Mouse (Mus musculus) midbrain, embryonic 11.5 days (tissue): ENCODE measurements around the gene Slc4a4. TPM values are rescaled to one million over a fixed set of nuclear protein-coding genes. Genes with fewer than 3 reads are reported as not detected.
A peak's percentile ranks its signal among the peaks of the same experiment; 100 is the strongest.

Experiments used
- ATAC-seq: fragments of 200-750 bp; cut with Nextera tagmentation; 2 replicates; pipeline ENCODE4 v1.8.0; 2017; ENCODE audit warnings: moderate TSS enrichment, moderate library complexity; ENCODE audit not compliant: low FRiP score
- DNase-seq: peaks from one replicate; pipeline ENCODE4 v3.0.0; 2015; ENCODE audit warnings: low spot score; ENCODE audit errors: missing footprints
- H3K27ac ChIP-seq: fragments of 300-500 bp; sonication (generic); 2 replicates; pipeline ENCODE4 v1.5.1; 2014; ENCODE audit warnings: low read depth, low read length
- H3K27me3 ChIP-seq: fragments of 300-500 bp; sonication (generic); 2 replicates; pipeline ENCODE4 v1.6.1; 2014; ENCODE audit warnings: mild to moderate bottlenecking, low read length, moderate library complexity, mixed read lengths; ENCODE audit not compliant: control insufficient read depth, insufficient read depth
- H3K36me3 ChIP-seq: fragments of 300-500 bp; sonication (generic); 2 replicates; pipeline ENCODE4 v1.6.1; 2014; ENCODE audit warnings: mild to moderate bottlenecking, low read length, moderate library complexity, mixed read lengths; ENCODE audit not compliant: control insufficient read depth, insufficient read depth
- H3K4me1 ChIP-seq: fragments of 300-500 bp; sonication (generic); 2 replicates; pipeline ENCODE4 v1.6.1; 2014; ENCODE audit warnings: low read length; ENCODE audit not compliant: control insufficient read depth, insufficient read depth
- H3K4me2 ChIP-seq: fragments of 300-500 bp; sonication (generic); 2 replicates; pipeline ENCODE4 v1.6.1; 2014; ENCODE audit warnings: mild to moderate bottlenecking, moderate library complexity
- H3K4me3 ChIP-seq: fragments of 300-500 bp; sonication (generic); 2 replicates; pipeline ENCODE4 v1.5.1; 2014; ENCODE audit warnings: low read depth, low read length
- H3K9ac ChIP-seq: fragments of 300-500 bp; sonication (generic); 2 replicates; pipeline ENCODE4 v1.6.1; 2014; ENCODE audit warnings: low read length
- H3K9me3 ChIP-seq: fragments of 300-500 bp; sonication (generic); 2 replicates; pipeline ENCODE4 v1.6.1; 2016; ENCODE audit warnings: low read length; ENCODE audit not compliant: control insufficient read depth
- WGBS: fragments of 180-500 bp; shearing (Covaris S2); extraction: QIAGEN DNeasy Blood & Tissue Kit; methylation state at CpG from one replicate; pipeline ENCODE4 v1.1.7; 2014; 5-methylcytosine and 5-hydroxymethylcytosine counted together
- polyA plus RNA-seq: library from polyadenylated mRNA; unstranded; fragments of >200 nt; fragmentation: Nextera tagmentation; extraction: Ambion mirVana; gene quantifications from 2 replicates; pipeline ENCODE4 v1.2.1, GENCODE M21; 2014

The Slc4a4 gene
- polyA plus RNA-seq, 1 experiment from 2014 or later: 1.6 TPM

GRCm38 (mm10) chr5:89027518-89028085 is 141.0 kb downstream of the Slc4a4 start:
- Histone ChIP-seq H3K27me3 (no peaks in the 10 kb centered on the region), H3K4me1 (no peaks in the 10 kb centered on the region), H3K9me3 (no peaks in the 10 kb centered on the region), H3K9ac (no peak overlapping the region), H3K4me3 (no peak overlapping the region), H3K36me3 (no peaks in the 10 kb centered on the region), H3K27ac (no peak overlapping the region), H3K4me2 (no peak overlapping the region)
- DNase-seq (no peak), ATAC-seq (no peak)
- 94% methylated on average over 4 of the region's 4 CpGs for WGBS

- no peak overlapping the region for H3K4me2 ChIP-seq
- WGBS: 83% methylated on average over 8 of the region's 8 CpGs
- H3K4me1 ChIP-seq: no peaks in the 10 kb centered on the region
- H3K4me3 ChIP-seq: no peak overlapping the region
- ATAC-seq: no peak
- no peaks in the 10 kb centered on the region for H3K9me3 ChIP-seq
- no peak for DNase-seq
- H3K27me3 ChIP-seq: no peaks in the 10 kb centered on the region
- H3K27ac ChIP-seq: no peak overlapping the region
- H3K9ac ChIP-seq: no peak overlapping the region
- H3K36me3 ChIP-seq: no peaks in the 10 kb centered on the region
These were observed 146.0 kb downstream of the Slc4a4 start for GRCm38 (mm10) chr5:89032647-89033046.

GRCm38 (mm10) chr5:89033256-89033655 is 146.6 kb downstream of the Slc4a4 start:
- Histone ChIP-seq H3K4me1 (no peaks in the 10 kb centered on the region), H3K27me3 (no peaks in the 10 kb centered on the region), H3K4me2 (no peak overlapping the region), H3K27ac (no peak overlapping the region), H3K36me3 (no peaks in the 10 kb centered on the region), H3K4me3 (no peak overlapping the region), H3K9me3 (no peaks in the 10 kb centered on the region), H3K9ac (no peak overlapping the region)
- ATAC-seq (no peak), DNase-seq (no peak)
- 95% methylated on average over 4 of the region's 4 CpGs for WGBS

- peak; percentile 46; the same call in 1 of the 2 replicates for ATAC-seq
- no peak for DNase-seq
These were observed 149.5 kb downstream of the Slc4a4 start for GRCm38 (mm10) chr5:89036147-89036546.

DNA sequence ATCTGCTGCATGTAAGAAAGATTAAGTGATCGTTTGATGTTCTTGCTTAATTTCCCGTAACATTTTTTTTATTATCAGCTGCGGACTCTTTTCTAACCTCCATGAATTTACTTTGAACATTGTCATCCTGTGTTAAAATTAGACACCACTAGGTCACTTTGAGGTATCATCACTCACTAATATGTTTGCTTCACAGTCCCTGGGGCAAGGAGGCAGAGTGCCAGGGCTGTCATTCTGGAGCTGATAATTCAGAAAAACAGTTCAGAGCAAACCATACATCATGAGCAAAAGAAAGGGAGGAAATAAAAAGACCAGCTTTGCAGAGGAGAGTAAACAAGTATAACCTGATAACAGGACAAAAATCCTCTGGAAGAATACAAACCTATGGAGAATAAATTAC is 154.2 kb downstream of the Slc4a4 start:
- no peak overlapping the region for H3K9ac ChIP-seq
- no peak overlapping the region for H3K4me3 ChIP-seq
- H3K4me1 ChIP-seq: no peaks in the 10 kb centered on the region
- H3K4me2 ChIP-seq: no peak overlapping the region
- no peak for ATAC-seq
- no peaks in the 10 kb centered on the region for H3K27me3 ChIP-seq
- DNase-seq: no peak
- no peak overlapping the region for H3K27ac ChIP-seq
- WGBS: 91% methylated on average over 3 of the region's 3 CpGs
- H3K9me3 ChIP-seq: no peaks in the 10 kb centered on the region
- no peaks in the 10 kb centered on the region for H3K36me3 ChIP-seq

More at GRCm38 (mm10) chr5:89036147-89036546, 149.5 kb downstream of the Slc4a4 start:
- no peaks in the 10 kb centered on the region for H3K9me3 ChIP-seq
- no peaks in the 10 kb centered on the region for H3K27me3 ChIP-seq
- no peak overlapping the region for H3K4me2 ChIP-seq
- no peaks in the 10 kb centered on the region for H3K36me3 ChIP-seq
- no peak overlapping the region for H3K4me3 ChIP-seq
- 45% methylated on average over 5 of the region's 5 CpGs for WGBS
- no peak overlapping the region for H3K27ac ChIP-seq
- no peaks in the 10 kb centered on the region for H3K4me1 ChIP-seq
- H3K9ac ChIP-seq: no peak overlapping the region

- no peak overlapping the region for H3K4me2 ChIP-seq
- no peaks in the 10 kb centered on the region for H3K36me3 ChIP-seq
- DNase-seq (no peak), ATAC-seq (no peak)
- H3K27me3 ChIP-seq: no peaks in the 10 kb centered on the region
- H3K9ac ChIP-seq: no peak overlapping the region
- H3K9me3 ChIP-seq: no peaks in the 10 kb centered on the region
- WGBS: 81% methylated on average over 5 of the region's 5 CpGs
- H3K4me1 ChIP-seq: no peaks in the 10 kb centered on the region
- no peak overlapping the region for H3K4me3 ChIP-seq
- no peak overlapping the region for H3K27ac ChIP-seq
These were observed 157.2 kb downstream of the Slc4a4 start for GRCm38 (mm10) chr5:89043846-89044245.

DNA sequence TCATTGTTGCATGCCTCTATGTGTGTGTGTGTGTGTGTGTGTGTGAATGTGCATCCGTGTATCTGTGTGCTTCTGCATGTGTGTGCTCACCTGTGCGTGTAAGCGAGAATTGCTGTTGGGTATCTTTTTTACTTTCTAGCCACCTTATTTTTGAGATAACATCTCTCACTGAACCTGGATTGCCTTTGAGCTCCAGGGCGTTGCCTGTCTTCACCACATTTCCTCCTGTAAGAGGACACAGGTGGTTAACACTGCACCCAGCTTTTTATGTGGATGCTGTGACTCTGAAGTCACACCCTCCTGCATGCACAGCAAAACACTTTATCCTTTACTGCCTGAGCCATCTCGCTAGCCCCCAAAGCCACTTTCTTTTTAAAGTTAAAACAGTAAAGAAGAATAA is 158.2 kb downstream of the Slc4a4 start:
- Histone ChIP-seq H3K9ac (no peak overlapping the region), H3K4me1 (no peaks in the 10 kb centered on the region), H3K4me3 (no peak overlapping the region), H3K4me2 (no peak overlapping the region), H3K27me3 (no peaks in the 10 kb centered on the region), H3K36me3 (no peaks in the 10 kb centered on the region), H3K27ac (no peak overlapping the region), H3K9me3 (no peaks in the 10 kb centered on the region)
- ATAC-seq: no peak
- no peak for DNase-seq
- 89% methylated on average over 5 of the region's 5 CpGs for WGBS

DNA sequence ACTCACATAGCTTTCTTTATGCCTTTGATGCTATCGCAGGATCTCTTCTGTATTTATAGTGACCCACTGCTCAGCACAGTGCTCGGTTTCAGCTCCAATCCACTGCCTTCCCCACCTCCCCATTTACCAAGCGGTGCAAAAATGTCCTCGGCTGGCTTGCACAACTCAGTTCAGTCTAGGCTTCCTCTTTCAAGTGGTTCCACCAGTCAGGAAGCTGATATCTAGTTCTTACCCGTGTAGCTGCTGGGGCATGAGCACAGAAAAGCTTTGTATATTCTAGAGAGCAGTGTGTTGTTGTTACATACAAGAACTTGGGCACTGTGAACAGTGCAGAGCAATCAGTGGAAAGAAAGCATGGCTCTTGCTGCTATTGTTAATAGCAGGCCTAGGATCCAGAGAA is 165.0 kb downstream of the Slc4a4 start:
- no peaks in the 10 kb centered on the region for H3K36me3 ChIP-seq
- H3K4me2 ChIP-seq: no peak overlapping the region
- no peak overlapping the region for H3K27ac ChIP-seq
- H3K9me3 ChIP-seq: no peaks in the 10 kb centered on the region
- ATAC-seq (no peak), DNase-seq (no peak)
- H3K4me3 ChIP-seq: no peak overlapping the region
- WGBS: 85% methylated on average over 5 of the region's 5 CpGs
- H3K9ac ChIP-seq: no peak overlapping the region
- H3K4me1 ChIP-seq: no peaks in the 10 kb centered on the region
- no peaks in the 10 kb centered on the region for H3K27me3 ChIP-seq

DNA sequence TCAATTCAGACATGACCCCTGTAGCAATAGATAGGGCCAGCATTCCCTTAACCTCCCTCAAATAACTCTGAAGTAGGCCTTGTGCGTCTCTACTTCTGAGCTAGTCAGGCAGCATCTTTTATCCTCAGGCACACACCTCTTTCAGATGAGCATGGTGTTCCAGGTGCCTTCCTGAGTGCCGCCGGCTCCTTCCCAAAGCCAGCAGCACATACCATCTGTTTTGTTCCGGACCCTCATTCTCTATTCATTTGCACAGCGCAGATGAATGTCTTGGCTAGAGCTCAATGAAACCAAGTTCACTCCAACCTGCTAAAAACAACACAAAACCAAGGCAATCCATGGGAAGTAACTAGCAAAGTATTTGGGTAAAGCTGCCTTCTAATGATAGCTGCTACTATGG is 165.6 kb downstream of the Slc4a4 start:
- WGBS: 93% methylated on average over 5 of the region's 5 CpGs
- Histone ChIP-seq H3K4me2 (no peak overlapping the region), H3K4me1 (no peaks in the 10 kb centered on the region), H3K27ac (no peak overlapping the region), H3K27me3 (no peaks in the 10 kb centered on the region), H3K9ac (no peak overlapping the region), H3K36me3 (no peaks in the 10 kb centered on the region), H3K9me3 (no peaks in the 10 kb centered on the region), H3K4me3 (no peak overlapping the region)
- ATAC-seq: no peak
- DNase-seq: no peak
